Mouse (Mus musculus): Measurements from ENCODE around the gene Vps13c.

Vps13c gene

GRCm38 (mm10) chr9:67878197-67878769 is 38.1 kb downstream of the Vps13c start:
- DNase-seq (ENCODE audit: low spot score in 2 of 2): no peak

DNA sequence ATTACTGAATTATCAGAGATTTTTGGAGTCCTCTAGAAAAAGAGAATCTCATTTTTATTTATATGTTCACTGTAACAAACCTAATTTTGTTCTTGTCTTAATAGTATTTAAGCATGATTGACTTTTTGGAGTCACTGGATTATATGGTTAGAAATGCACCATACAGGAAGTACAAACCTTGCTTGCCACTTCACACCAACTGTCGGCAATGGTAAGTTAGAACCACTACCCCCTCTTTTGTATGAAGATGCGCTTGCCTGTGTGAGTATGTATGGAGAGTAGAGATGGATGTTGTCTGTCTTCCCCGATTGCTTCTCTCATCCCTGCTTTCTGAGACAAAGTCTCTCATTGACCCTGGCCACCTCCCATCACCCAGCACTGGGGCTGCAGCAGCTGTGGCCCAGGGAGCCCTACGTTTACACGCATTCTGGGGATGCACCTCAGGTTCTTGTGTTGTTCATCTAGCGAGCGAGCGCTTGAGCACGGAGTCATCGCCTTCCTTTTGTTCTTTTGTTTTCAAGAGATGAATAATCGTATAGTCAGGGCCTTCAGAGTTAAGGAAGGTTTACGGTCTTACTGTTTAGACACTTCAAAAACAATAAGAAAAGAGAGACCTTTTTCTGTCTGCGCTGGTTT is 43.3 kb downstream of the Vps13c start:
- DNase-seq (ENCODE audit: low spot score in 2 of 2): no peak

- DNase-seq (ENCODE audit: low spot score in 2 of 2): no peak
Measured at GRCm38 (mm10) chr9:67884095-67884494, 43.9 kb downstream of the Vps13c start.

DNA sequence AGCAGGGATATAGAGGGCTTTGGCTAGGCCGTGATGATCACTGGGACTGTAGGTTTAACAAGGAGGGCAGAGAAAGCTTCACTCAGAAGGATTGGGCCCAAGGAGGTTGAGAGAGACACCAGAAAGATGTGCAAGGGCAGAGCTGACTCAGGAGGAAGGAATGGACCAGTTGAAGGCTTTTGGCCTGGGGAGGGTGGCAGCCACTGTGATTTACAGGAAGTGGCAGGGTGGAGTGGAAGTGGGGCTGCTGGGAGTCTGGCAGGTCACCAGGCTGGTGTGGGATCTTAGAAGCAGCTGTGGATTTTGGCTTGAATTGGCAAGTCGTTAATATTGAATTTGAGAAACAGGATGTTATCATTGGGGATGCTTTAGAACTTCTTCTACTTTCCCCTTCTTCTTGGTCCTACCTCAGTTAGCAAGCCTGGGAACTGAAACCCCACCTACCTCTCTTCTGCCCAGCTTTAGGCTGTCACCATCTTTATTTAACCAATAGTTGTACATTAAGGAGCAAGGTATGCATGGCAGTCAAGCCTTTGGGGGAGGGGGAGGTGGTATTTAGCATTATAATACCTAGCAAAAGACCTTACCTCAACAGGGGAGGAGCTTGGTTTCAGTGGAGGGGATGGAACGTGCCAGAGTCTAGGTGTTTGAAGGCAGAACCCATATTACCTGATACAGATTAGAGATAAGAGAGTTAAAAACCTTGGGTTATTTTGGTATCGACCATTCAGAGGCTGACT is 47.0 kb downstream of the Vps13c start:
- DNase-seq (ENCODE audit: low spot score in 2 of 2): peak in 1 of 2 experiments; percentile 21

DNA sequence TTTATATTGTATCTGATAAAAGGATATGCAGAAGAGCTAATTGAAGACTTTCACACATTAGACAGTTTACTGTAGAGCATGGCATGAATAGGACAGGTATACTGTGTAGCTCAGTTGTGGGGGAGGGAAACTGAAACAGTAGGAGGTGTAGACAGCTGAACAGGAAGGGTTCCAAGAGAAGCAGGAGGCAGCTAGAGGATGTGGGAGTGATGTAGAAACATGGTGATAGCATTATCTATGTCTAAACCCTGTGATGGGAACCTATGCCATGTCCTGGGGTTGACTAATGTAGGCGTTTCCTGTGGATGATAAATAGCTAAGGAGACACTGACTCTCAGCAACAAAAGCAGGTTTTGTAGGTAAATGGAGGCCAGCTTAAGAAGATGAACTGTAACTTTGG is 53.3 kb downstream of the Vps13c start:
- DNase-seq (ENCODE audit: low spot score in 2 of 2): no peak

- no peak for DNase-seq (ENCODE audit: low spot score in 2 of 2)
Measured at GRCm38 (mm10) chr9:67896646-67897295, 56.6 kb downstream of the Vps13c start.

- no peak for DNase-seq (ENCODE audit: low spot score in 2 of 2)
Measured at GRCm38 (mm10) chr9:67900398-67900797, 60.2 kb downstream of the Vps13c start.

DNA sequence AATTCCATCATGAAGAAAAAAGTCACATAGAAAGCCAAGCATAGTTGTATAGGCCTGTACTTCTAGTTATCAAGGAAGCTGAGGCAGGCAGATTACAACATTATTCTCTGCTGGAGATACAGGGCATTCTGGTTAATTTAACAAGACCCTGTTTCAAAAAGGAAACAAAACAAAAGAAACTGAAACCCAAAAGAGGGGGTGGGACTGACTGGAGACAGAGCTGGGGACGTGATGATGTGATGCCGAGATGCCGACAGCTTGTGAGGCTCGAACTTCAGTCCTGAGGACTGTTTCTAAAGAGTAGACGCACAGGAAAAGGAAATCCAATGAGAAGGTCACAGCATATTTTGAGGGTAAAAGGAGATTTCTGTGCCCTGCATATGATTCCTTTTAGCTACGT is 64.2 kb downstream of the Vps13c start:
- no peak for DNase-seq (ENCODE audit: low spot score in 2 of 2)

DNA sequence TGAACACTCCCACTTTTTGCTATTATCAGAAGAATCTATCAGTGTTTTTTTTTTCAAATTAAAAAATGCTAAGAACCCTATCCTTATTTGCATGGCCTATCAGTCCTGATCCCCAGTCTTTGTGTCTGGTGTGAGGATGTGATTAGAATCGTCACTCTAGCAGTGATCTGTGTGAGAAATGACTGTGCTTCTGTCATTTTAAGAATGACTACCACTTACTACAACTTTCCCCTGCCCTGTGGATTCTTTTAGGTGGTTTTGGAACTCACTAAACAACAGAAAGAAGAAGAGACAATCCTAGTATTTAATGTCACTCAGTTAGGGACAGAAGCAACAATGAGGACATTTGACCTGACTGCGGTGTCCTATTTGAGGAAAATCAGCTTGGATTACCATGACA is 65.3 kb downstream of the Vps13c start:
- no peak for DNase-seq (ENCODE audit: low spot score in 2 of 2)

- DNase-seq (ENCODE audit: low spot score in 2 of 2): no peak
Measured at GRCm38 (mm10) chr9:67914681-67915080, 74.5 kb downstream of the Vps13c start.

DNA sequence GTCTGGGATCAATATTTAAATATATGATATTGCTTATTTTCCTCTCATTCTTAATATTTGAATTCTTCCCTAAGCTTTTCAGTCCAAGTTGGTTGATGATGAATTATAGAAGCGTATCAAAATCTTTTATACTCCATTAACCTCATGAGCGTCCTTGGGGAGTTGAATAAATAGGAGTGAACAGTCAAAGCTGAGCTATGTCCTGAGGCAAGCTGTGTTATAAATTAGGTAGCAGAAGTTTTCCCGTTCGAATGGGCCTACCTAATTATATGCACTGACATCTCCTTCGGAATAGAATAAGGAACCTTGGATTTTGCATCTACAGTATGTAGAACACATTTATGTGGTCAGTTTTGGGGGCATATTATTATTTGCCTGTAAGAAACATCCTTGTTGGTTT is 82.2 kb downstream of the Vps13c start:
- DNase-seq (ENCODE audit: low spot score in 2 of 2): no peak

DNA sequence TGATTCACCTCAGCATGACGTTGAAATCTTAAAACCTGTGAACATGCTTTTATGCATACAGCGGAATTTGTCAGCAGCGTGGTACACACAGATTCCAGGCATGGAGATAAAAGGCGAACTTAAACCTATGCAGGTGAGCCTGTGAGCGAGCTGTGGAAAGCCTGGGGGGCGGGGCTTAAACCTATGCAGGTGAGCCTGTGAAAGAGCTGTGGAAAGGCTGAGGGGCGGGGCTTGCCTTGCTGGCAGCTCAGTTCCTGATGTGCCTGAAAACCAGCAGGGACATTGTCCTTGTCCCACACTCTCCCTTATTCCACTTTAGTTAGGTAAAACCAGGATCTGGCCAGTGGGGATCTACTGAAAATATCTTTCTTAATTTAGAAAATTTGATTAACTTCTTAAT is 90.4 kb downstream of the Vps13c start:
- peak in 1 of 2 experiments; percentile 19 for DNase-seq (ENCODE audit: low spot score in 2 of 2)

DNA sequence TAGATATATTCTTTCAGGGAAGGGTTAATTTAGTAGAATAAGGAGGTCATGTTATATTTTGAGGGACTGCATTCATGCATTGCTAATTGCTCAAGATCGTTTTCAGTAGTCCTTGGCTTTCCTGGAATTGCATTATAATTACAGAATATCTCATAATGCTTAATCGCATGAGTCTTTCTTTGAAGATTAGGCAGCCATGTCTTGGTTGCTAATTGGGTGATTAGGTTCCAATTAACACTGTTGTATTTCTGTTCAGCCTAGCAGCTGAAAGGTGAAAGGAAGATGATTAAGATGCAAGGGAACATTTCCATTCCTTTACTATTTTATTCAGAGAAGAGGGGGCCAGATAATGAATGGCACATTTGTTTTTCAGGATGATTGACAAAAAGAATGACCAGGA is 97.1 kb downstream of the Vps13c start:
- no peak for DNase-seq (ENCODE audit: low spot score in 2 of 2)

DNA sequence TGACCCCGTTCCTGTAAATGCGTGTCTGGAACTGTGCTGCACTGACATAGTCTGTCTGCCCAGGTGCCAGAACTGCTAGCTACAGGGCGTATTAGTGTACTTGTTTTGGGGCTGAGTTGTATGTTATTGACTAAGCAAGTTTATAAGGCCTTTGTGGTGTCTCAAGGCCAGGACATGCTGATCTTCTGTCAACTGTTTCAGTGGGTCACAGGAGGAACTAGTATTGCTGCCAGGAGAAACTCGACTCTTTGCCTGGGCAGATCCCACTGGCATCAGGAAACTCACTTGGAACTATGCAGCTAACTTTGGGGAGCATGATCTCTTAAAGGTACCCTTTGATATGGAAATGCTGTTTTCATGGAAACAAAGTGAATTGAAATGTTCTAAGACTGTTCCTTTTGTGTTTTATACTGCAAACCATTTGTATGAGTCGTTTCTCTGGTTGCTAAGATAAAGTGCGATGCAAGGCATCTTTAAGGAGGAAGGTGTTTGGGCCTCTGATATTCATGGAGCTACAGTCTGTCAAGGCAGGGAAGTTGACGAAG is 115.3 kb downstream of the Vps13c start:
- no peak for DNase-seq (ENCODE audit: low spot score in 2 of 2)

GRCm38 (mm10) chr9:67961953-67962352 is 121.8 kb downstream of the Vps13c start:
- no peak for DNase-seq (ENCODE audit: low spot score in 2 of 2)

GRCm38 (mm10) chr9:67965889-67966288 is 125.7 kb downstream of the Vps13c start:
- no peak for DNase-seq (ENCODE audit: low spot score in 2 of 2)

GRCm38 (mm10) chr9:67967011-67967410 is 126.8 kb downstream of the Vps13c start:
- no peak for DNase-seq (ENCODE audit: low spot score in 2 of 2)

GRCm38 (mm10) chr9:67973451-67973850 is 133.3 kb downstream of the Vps13c start:
- DNase-seq (ENCODE audit: low spot score in 2 of 2): no peak

GRCm38 (mm10) chr9:67975491-67975890 is 135.3 kb downstream of the Vps13c start:
- no peak for DNase-seq (ENCODE audit: low spot score in 2 of 2)

DNA sequence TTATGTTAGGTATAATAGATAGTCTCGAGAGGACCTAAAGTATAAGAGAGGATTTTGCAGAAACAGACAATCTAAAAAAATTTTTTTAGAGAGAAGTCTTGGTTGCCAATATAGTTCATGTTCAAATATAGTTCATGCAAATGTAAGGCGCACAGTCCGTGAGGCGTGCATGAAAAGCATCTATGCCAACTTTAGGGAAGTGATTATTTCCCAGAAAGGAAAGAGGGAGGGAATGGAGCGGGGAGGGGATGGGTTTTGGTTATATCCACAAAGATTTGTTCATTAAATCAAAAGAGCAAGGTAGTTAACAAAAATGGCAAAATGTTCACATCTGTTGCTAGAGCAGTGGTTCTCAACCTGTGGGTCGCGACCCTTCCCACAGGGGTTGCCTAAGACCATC is 166.4 kb downstream of the Vps13c start:
- no peak for DNase-seq (ENCODE audit: low spot score in 2 of 2)

GRCm38 (mm10) chr9:68014991-68015396 is 174.8 kb downstream of the Vps13c start:
- DNase-seq (ENCODE audit: low spot score in 2 of 2): peak; percentile 65 to 66

GRCm38 (mm10) chr9:68016255-68016954 is 176.2 kb downstream of the Vps13c start:
- peak; percentile 11 to 23 for DNase-seq (ENCODE audit: low spot score in 2 of 2)
